Mouse (Mus musculus) naive thymus-derived CD4-positive, alpha-beta T cell, adult 2 months (primary cell): ENCODE results near the gene Rfx4.

Source experiments
- DNase-seq: peaks from one replicate; pipeline ENCODE4 v3.0.0-alpha.2; 2011; ENCODE audit warnings: low read depth

Rfx4 gene

DNA sequence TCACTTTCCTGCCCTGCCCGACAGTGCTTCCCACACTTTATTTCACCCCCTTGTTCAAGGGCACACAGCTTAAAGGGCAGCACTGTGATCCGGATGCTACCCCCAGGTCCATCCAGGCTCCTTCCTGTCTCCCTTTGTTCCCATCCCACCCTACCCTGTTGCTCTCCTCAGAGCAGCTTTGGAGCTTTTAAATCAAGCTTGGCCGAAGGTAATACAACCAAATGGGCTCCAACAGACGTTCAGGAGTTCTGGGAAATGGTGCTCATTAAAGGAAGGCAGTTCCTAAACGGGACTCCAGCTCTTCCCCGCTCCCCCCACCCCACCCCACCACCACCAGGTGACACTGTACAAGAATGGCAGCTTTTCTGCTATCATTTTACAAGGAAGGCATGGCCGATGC, 154.3 kb downstream of the Rfx4 start:
- DNase-seq: no peak

GRCm38 (mm10) chr10:84910758-84911384, 155.0 kb downstream of the Rfx4 start:
- DNase-seq: no peak

GRCm38 (mm10) chr10:84913148-84913547, 157.3 kb downstream of the Rfx4 start:
- DNase-seq: no peak

DNA sequence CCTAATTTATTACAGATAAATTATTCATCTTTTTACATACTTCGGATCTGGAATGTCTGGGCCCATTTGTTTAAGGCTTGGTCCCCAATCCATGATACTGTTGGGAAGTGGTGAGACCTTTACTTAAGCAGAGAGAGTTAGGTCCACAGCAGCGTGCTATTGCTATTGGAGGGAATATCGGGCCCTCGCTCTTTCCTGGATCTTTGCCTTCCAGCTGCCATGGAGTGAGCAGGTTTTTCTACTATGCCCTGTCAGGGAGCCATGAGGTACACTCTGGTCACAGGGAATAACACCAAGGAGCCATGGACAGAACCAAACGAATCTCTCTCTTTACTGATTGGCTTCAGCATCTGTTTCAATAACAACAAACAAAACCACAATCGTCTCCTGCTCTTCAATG, 159.6 kb downstream of the Rfx4 start:
- no peak for DNase-seq

DNA sequence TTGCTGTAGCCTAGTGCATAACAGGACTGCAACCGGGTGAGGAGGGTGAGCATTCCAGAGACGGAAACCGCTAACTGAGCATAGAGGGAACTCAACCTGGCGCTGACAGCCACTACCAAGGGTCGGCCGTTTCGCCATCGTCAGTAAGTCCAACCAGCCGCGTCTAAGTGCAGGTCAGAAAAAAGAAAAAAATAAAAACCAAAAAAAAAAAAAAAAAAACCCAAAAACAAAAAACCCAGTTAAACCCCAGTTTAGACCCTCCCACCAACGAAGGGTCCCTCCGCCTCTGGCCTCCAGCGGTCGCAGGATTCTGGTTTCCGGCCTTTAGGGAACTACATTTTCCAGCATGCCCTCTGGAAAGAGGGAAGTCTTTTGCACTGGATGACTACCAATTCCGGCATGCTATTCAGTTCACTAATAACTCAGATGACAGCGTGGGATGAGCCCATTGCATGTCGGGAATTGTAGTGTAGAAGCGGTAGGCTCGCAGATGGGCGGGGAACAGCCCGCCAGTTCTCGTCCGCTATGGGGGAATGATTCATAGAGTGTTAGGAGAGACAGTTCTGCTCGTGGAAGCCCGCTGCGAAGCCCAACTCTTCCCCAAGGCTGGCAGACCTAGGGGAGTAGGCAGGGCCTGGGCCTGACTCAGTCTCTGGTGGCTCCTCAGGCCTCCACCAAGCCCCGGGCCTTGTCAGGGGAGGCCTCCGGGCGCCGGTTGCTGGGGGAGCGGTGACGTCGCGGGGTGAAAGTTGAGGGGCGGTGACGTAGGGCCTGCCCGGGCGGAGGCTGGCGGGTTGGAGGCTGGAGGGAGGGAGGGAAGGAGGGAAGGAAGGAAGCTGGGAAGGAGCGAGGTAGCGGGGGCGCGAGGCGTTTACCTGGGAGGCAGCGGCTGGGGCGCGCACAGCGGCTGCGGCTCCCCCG, 161.2 kb downstream of the Rfx4 start, which contains the start of gene Ric8b:
Ric8b (plus strand) TSS at position 807 of the 921 bp plus-strand sequence.
- peak; percentile 93 for DNase-seq

- no peak for DNase-seq
Measured at GRCm38 (mm10) chr10:84917731-84918095, 161.9 kb downstream of the Rfx4 start.

DNA sequence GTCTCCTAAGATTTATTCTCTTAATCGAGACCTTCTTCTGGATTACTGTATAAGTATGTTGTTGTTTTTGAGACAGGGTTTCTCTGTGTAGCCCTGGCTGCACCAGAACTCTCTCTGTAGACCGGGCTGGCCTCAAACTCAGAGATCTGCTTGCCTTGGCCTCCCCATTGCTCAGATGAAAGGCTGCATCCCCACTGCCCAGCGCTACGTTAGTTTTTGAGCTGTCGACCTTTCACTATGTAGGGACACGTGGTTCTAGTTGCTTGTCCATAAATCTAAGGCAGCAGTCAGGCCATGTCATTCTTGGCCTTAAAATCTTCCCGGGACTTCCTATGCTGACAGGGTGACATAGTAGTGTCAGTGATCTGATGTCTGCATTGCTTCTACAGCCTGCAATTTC, 170.5 kb downstream of the Rfx4 start:
- DNase-seq: no peak

GRCm38 (mm10) chr10:84926885-84927284, 171.0 kb downstream of the Rfx4 start:
- no peak for DNase-seq

- DNase-seq: no peak
Measured at GRCm38 (mm10) chr10:84928465-84928864, 172.6 kb downstream of the Rfx4 start.

- DNase-seq: no peak
Measured at GRCm38 (mm10) chr10:84935553-84936209, 179.8 kb downstream of the Rfx4 start.

DNA sequence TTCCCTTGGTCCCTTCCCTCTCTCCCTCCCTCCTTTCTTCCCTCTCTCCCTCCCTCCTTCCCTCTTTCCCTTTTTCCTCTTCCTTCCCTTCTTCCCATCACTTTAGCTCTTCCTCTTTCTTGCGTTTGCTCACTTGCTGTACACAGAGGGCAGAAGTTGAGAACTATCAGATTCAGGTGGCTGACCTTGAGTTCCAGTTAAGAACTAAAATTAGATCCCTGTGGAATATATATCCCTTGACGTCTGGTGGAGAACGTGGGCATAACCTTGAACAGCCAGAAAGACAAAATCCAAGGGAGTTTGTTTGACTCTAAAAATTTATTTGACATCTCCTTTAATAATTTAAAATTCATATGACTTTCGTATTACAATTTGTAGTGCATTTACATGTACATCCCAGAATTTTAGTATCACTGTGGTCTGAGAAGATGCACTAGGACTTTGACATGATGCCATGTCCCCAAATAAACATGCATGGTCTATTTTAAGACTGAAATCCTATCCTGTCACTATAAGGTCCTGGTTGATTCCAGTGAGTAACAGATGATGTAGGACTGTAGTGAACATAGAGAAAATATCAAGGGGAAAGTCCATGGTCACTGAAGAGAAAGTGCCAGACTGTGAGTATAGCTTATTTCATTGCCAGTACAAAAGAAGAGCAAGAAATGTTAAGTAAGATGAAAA, 181.1 kb downstream of the Rfx4 start:
- DNase-seq: no peak

- DNase-seq: no peak
Measured at GRCm38 (mm10) chr10:84938094-84938820, 182.4 kb downstream of the Rfx4 start.

DNA sequence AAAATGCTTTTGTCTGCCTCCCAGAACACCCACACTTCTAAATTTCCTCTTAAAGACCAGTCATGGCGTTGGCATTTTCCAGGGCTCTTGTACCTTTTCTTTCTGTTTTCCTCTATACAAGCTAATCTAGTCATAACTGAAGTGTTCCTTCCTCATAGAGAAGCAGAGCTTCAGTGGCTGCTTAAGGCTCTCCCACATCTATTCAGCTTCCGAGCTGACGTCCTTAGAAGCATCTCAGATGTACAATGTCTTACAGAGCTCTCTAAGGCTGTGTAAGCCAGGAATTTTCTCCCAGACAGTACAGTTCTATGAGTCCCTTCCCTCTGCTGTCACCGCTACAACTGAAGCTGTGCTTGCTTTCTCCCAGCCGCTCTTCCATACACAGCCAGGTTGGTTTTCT, 183.0 kb downstream of the Rfx4 start:
- no peak for DNase-seq

- no peak for DNase-seq
Measured at GRCm38 (mm10) chr10:84940356-84940755, 184.5 kb downstream of the Rfx4 start.

DNA sequence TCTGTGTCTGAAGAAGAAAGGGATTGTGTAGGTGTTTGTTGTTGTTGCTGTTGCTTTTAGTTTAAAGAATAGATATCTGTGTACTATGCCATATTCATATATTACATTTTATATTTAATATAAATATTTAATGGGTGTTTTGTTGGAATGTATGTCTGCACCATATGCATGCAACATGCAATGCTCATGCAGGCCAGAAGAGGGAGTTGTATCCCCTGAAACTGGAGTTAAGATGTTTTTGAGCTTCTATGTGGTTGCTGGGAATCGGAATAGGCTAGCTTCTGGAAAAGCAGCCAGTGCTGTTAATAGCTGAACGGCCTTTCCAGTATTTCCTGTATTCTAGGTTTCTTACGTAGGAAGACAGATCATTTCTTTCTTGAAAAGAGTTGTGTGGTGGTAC, 189.8 kb downstream of the Rfx4 start:
- DNase-seq: no peak

GRCm38 (mm10) chr10:84948970-84949683, 193.3 kb downstream of the Rfx4 start:
- no peak for DNase-seq

DNA sequence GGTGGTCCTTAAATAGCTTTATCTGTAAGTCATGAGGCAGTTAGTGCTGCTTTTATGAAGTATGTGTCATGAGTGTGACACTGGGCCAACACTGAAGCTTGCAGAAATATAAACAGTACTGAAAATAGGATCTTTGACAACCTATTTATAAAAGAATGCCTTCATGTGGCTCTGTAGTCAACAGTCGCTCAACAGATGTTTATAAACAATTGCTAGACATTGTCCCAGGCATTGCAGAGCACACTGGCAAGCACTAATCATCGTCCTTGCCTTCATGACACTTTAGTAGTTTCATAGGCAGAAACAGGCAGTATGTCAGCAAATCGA, 193.8 kb downstream of the Rfx4 start:
- DNase-seq: no peak

DNA sequence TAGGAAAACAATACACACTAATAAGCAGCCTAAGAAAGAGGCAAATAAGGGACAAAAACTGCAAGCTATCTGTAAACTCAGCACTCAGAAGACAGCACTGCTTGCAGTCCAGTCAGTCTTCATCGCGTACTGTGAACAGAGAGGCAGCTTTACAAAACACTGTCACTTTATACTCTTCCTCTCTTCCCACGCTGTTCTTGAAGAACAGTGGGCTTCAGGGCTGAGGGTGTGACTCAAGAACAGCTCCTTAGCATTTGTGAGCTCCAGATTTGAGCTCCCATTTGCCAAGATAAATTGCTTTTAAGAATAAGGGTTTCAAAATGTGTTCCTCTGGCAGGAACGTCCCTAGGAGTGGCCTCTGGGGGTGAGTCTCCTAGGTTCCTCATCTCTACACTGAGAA, 194.5 kb downstream of the Rfx4 start:
- no peak for DNase-seq

DNA sequence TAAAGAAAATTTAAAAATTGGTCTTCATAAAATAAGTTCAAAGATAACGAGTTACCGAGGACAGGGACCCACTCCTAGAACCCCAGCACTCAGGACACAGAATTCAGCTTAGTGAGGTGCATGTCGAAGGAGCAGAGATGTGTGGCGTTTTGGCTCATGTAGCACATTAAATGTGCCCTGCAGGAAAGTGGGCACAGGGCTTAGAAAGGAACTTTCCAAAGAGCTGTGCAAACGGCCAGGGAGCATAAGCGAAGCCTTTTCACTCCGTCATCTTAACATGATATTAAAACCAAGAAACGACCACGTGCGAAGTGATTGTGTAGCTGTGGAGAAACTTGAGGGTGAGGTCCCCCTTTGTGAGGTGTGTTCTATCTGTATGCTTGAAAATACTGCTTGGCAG, 198.4 kb downstream of the Rfx4 start:
- no peak for DNase-seq
